Mouse (Mus musculus): ENCODE data around the gene Ntf5.
"Not testable (repeated sequence)": the region's sequence is repeated elsewhere in the genome, so short reads cannot be mapped to it uniquely, and the experiment has no call there.

Ntf5 gene

DNA sequence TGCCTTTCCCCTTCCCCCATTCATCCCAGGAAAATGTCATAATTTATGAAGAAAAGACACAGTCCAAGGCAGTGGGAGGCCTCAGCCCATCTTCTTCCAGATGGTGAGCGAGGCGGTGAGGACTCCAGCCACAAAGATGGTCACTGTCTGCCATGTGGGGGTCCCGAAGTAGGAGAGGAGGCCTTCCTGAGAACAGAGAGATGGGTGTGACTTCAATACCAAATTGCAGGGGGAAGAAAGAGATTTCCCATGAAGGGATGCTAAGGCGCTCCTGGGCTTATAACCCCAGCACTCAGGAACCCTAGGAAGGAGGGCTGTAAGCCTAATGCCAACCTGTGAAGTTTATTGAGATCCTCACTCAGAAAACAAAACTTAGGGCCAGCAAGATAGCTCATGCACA, 48.3 kb downstream of the Ntf5 start:
- ATAC-seq (ENCODE audit: low TSS enrichment) = no peak

DNA sequence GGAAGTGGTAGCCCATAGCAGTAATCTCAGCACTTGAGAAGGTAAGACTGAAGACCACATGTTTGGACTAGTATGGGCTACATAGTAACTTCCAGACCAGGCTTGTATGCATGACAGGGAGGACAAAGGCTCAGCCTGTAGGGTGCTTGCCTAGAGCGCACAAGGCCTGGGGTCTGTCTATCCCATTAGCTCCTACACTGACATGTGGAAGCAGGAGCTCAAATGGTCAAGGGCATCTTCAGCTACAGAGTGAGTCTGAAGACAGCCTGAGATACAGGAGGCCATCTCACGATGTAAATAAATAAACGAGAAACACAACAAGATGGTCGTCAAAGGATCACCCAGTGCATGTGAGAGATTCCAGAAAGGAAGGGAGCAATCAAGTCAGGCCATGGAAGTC, 48.8 kb downstream of the Ntf5 start:
- ATAC-seq (ENCODE audit: low TSS enrichment) = no peak

- ATAC-seq (ENCODE audit: low TSS enrichment) = not testable (repeated sequence)
Observed at GRCm38 (mm10) chr7:45462868-45463267, 49.4 kb downstream of the Ntf5 start.

GRCm38 (mm10) chr7:45463987-45464778, 50.7 kb downstream of the Ntf5 start:
- ATAC-seq (ENCODE audit: low TSS enrichment) = no peak

GRCm38 (mm10) chr7:45465112-45465511, 51.6 kb downstream of the Ntf5 start:
- no peak for ATAC-seq (ENCODE audit: low TSS enrichment)

DNA sequence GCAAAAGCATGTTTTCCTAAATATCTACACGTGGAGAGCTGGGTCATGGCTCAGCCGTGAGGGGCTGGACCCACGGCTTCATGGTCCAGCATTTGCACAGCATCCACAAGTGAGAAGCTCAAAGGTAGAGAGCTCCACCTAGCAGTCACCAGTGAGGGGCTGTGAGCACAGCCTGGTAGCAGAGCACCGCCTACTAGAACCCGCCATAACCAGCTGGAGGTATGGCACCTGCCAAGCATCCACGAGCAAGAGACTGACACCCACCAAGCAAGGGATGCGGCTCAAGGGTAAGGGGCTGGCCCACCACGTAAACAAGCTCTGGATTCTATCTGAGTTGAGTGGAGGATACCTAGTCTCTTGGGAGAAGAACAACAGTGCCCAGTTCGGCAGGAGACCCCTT, 52.1 kb downstream of the Ntf5 start:
- no peak for ATAC-seq (ENCODE audit: low TSS enrichment)

DNA sequence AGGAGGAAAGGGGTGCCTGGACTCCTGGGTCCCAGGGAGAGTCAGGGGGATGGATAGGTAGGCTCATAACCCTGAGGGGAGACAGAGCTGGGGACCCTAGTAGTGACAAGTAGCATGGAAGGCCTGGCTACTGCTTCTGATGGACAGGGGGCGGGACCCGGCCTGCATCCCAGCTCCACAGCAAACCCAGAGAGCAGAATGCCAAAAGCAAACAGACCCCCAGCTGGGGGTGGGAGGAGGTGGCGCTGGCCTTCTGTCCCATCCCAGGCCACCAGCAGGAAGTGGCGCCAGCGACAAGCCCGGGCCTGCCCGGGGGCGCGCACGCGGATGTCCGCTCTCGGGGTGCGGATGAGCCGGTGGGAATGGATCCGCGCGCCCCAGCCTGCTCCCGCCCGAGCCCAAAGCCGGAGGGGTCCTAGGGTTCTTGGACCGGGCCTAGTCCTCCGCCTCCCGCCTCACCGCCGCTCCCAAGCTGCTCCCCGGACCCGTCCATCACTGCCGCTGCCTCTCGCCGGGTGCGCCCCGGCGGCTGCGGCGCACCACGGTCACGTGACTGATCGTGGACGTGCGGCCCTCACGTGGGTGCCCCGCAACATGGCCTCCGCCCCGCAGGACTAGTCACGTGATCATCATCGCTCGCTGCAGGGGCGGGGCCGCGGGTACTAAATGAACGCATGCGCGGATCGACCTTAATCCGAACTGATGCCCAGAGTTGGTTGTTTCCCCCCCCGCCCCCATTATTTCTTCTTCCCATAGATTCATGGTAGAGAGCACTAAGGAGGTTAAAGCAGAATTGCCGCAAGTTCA, 53.0 kb downstream of the Ntf5 start, which contains the start of gene Bax:
TSS of gene Bax (minus strand) at position 616 of the 807 bp plus-strand sequence.
- peak; percentile 35 for ATAC-seq (ENCODE audit: low TSS enrichment)
